Mouse (Mus musculus): ENCODE data around the gene Dgcr8. TPM values are rescaled to one million over a fixed set of nuclear protein-coding genes. Genes with fewer than 3 reads are reported as not detected.

Gene Dgcr8
- total RNA-seq, 4 experiments from 2014 or later, result 10.7 to 14.7 (median 12.5) TPM

GRCm38 (mm10) chr16:18220856-18221542, 68.0 kb downstream of the Dgcr8 start:
- no peak for DNase-seq (ENCODE audit: low spot score in 2 of 2)

- DNase-seq (ENCODE audit: low spot score in 2 of 2), result no peak
Measured at GRCm38 (mm10) chr16:18220001-18220400, 69.0 kb downstream of the Dgcr8 start.

- no peak for DNase-seq (ENCODE audit: low spot score in 2 of 2)
Measured at GRCm38 (mm10) chr16:18218580-18218996, 70.5 kb downstream of the Dgcr8 start.

- DNase-seq (ENCODE audit: low spot score in 2 of 2), result no peak
Measured at GRCm38 (mm10) chr16:18217579-18217978, 71.5 kb downstream of the Dgcr8 start, which contains the start of gene Ccdc188. TSS of gene Ccdc188 (plus strand) at chr16:18217879.

GRCm38 (mm10) chr16:18214858-18215257, 74.2 kb downstream of the Dgcr8 start:
- DNase-seq (ENCODE audit: low spot score in 2 of 2), result no peak

- DNase-seq (ENCODE audit: low spot score in 2 of 2), result no peak
Measured at GRCm38 (mm10) chr16:18213689-18214088, 75.4 kb downstream of the Dgcr8 start.

- peak; percentile 78 to 82 for DNase-seq (ENCODE audit: low spot score in 2 of 2)
Measured at GRCm38 (mm10) chr16:18211417-18212171, 77.5 kb downstream of the Dgcr8 start.

- no peak for DNase-seq (ENCODE audit: low spot score in 2 of 2)
Measured at GRCm38 (mm10) chr16:18210701-18211416, 78.2 kb downstream of the Dgcr8 start.

Small RNAs within 50 kb of the gene (microRNA-seq; reads per million reads assigned to microRNA genes)
- gene Gm24572 (not detected), gene Mir1306 (190 reads per million, percentile 60 among the genes with 10 or more reads in this experiment), gene Mir185 (1,439 reads per million, percentile 82 among the genes with 10 or more reads in this experiment)

Other genes starting within 250 kb of the Dgcr8 start
- gene Dgcr6, start 236.4 kb downstream of the Dgcr8 start, total RNA-seq (2022), result 10 to 100 TPM; 48.2 to 56.8 (median 51.2) TPM
- gene Prodh, start 199.0 kb downstream of the Dgcr8 start, total RNA-seq (2022), result 10 to 100 TPM in 2 of 4 experiments, 1 to 10 TPM in 2; 7.8 to 16.8 (median 9.7) TPM
- under 1 TPM in 1 of 4 experiments, not detected in 3; 0.15 TPM for gene Rtn4r, start 161.6 kb downstream of the Dgcr8 start, total RNA-seq (2022)
- not detected for gene Ccdc188, start 71.4 kb downstream of the Dgcr8 start, total RNA-seq (2022)
- gene Zdhhc8, start 54.1 kb downstream of the Dgcr8 start, total RNA-seq (2022), result 10 to 100 TPM; 22.8 to 29.6 (median 26.2) TPM
- 10 to 100 TPM in 2 of 4 experiments, 1 to 10 TPM in 2; 7.9 to 11.4 (median 9.3) TPM for gene Trmt2a, start 40.6 kb downstream of the Dgcr8 start, total RNA-seq (2022)
- 10 to 100 TPM; 15.8 to 20.5 (median 19.1) TPM for gene Ranbp1, start 40.5 kb downstream of the Dgcr8 start, total RNA-seq (2022)
- not detected for gene Gm49776, start 30.9 kb downstream of the Dgcr8 start, total RNA-seq (2022)
- gene Tango2, start 58.9 kb upstream of the Dgcr8 start, total RNA-seq (2022), result 10 to 100 TPM; 29.9 to 53.4 (median 43.1) TPM
- 10 to 100 TPM in 2 of 4 experiments, 1 to 10 TPM in 2; 7.8 to 12.7 (median 9.9) TPM for gene Arvcf, start 58.9 kb upstream of the Dgcr8 start, total RNA-seq (2022)
- 10 to 100 TPM; 17.2 to 23.5 (median 21.3) TPM for gene Txnrd2, start 137.1 kb upstream of the Dgcr8 start, total RNA-seq (2022)
- 10 to 100 TPM; 36.7 to 39.9 (median 38.5) TPM for gene Comt, start 137.6 kb upstream of the Dgcr8 start, total RNA-seq (2022)
- 1 to 10 TPM; 3.1 to 6.1 (median 3.7) TPM for gene Gnb1l, start 209.5 kb upstream of the Dgcr8 start, total RNA-seq (2022)
- 1 to 10 TPM; 2.9 to 4.6 (median 3.7) TPM for gene Rtl10, start 209.7 kb upstream of the Dgcr8 start, total RNA-seq (2022)

Data from gastrocnemius, adult 8-10 months (tissue).